Mouse (Mus musculus) heart, embryonic 10.5 days (tissue): ENCODE measurements around the gene Prop1. TPM values are rescaled to one million over a fixed set of nuclear protein-coding genes. Genes with fewer than 3 reads are reported as not detected.

Experiments used
- DNase-seq: peaks from one replicate; pipeline ENCODE4 v3.0.0-alpha.2; 2017; ENCODE audit warnings: low spot score
- H3K27ac ChIP-seq: fragments of 300-500 bp; sonication (generic); 2 replicates; pipeline ENCODE4 v1.5.1; 2016; ENCODE audit warnings: mild to moderate bottlenecking
- H3K27me3 ChIP-seq: fragments of 300-500 bp; sonication (generic); 2 replicates; pipeline ENCODE4 v1.6.1; 2016; ENCODE audit warnings: mild to moderate bottlenecking; ENCODE audit not compliant: poor library complexity, insufficient read depth, severe bottlenecking
- H3K36me3 ChIP-seq: fragments of 300-500 bp; sonication (generic); 2 replicates; pipeline ENCODE4 v1.6.1; 2016; ENCODE audit warnings: mild to moderate bottlenecking, moderate library complexity
- H3K4me1 ChIP-seq: fragments of 300-500 bp; sonication (generic); 2 replicates; pipeline ENCODE4 v1.6.1; 2016; ENCODE audit warnings: mild to moderate bottlenecking
- H3K4me3 ChIP-seq: fragments of 300-500 bp; sonication (generic); 2 replicates; pipeline ENCODE4 v1.5.1; 2016; ENCODE audit warnings: mild to moderate bottlenecking, moderate library complexity
- H3K9me3 ChIP-seq: fragments of 300-500 bp; sonication (generic); 2 replicates; pipeline ENCODE4 v1.6.1; 2016; ENCODE audit warnings: mild to moderate bottlenecking, moderate library complexity
- WGBS: fragments of 180-500 bp; shearing (Covaris S2); methylation state at CpG from one replicate; pipeline ENCODE4 v1.1.7; 2016; 5-methylcytosine and 5-hydroxymethylcytosine counted together
- polyA plus RNA-seq: library from polyadenylated mRNA; unstranded; fragments of >200 nt; fragmentation: Nextera tagmentation; extraction: Ambion mirVana; gene quantifications from 2 replicates; pipeline ENCODE4 v1.2.1, GENCODE M21; 2016

Prop1 gene
- not detected in 2 replicates for polyA plus RNA-seq

DNA sequence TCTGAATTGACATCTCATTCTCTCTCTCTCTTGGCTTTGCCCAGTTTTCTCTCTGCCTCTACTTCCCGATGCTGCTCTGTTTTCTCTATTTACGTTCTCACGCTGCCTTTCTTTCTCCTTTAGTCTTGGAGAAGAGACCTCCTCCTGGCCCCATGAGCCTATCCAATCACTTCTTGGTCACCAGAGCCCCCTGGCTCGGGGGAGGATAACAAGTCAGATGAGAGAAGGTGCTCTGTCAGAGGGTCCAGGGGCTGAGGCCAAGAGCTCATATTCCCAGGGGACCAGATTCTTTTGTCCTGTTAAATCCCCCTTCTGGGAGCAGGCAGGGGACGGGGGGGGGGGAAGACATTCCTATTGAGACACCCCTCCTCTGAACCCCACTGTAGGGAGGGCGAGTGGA lies at the start of gene Prop1:
Gene Prop1 (minus strand): TSS at position 101 of the 400 bp plus-strand sequence.
- H3K36me3 ChIP-seq, result no peaks in the 10 kb centered on the region
- no peak within 1 kb of the TSS for H3K4me3 ChIP-seq
- peaks cover 38% of the 10 kb centered on the region for H3K27me3 ChIP-seq
- DNase-seq, result no peak
- WGBS, result 55% methylated on average over 6 of the region's 6 CpGs
- peaks cover 11% of the 10 kb centered on the region; the same call in 1 of the 2 replicates for H3K4me1 ChIP-seq
- H3K27ac ChIP-seq, result no peak within 1 kb of the TSS
- H3K9me3 ChIP-seq, result no peaks in the 10 kb centered on the region

- H3K27ac ChIP-seq, result no peak within 1 kb of the TSS
- no peak within 1 kb of the TSS for H3K4me3 ChIP-seq
- H3K36me3 ChIP-seq, result no peaks in the 10 kb centered on the region
- 63% methylated on average over 5 of the region's 5 CpGs for WGBS
- H3K4me1 ChIP-seq, result no peaks in the 10 kb centered on the region
- no peak for DNase-seq
- no peaks in the 10 kb centered on the region for H3K27me3 ChIP-seq
- H3K9me3 ChIP-seq, result no peaks in the 10 kb centered on the region
These were observed 49.7 kb upstream of the Prop1 start, which contains the start of gene Olfr51 for GRCm38 (mm10) chr11:51003296-51003695. Olfr51 (plus strand) TSS chr11:51003596.

GRCm38 (mm10) chr11:50981667-50982066 lies 28.1 kb upstream of the Prop1 start, which contains the start of gene Olfr1377:
Olfr1377 (plus strand) TSS chr11:50981967.
- H3K4me3 ChIP-seq, result no peak within 1 kb of the TSS
- DNase-seq, result no peak
- WGBS, result 73% methylated on average over 5 of the region's 5 CpGs
- H3K9me3 ChIP-seq, result no peaks in the 10 kb centered on the region
- H3K27ac ChIP-seq, result no peak within 1 kb of the TSS
- no peaks in the 10 kb centered on the region for H3K36me3 ChIP-seq
- H3K27me3 ChIP-seq, result peaks cover 18% of the 10 kb centered on the region; the same call in 1 of the 2 replicates
- 0 out of 2 replicates have a peak, but pooled peaks cover 6% of the 10 kb centered on the region for H3K4me1 ChIP-seq

DNA sequence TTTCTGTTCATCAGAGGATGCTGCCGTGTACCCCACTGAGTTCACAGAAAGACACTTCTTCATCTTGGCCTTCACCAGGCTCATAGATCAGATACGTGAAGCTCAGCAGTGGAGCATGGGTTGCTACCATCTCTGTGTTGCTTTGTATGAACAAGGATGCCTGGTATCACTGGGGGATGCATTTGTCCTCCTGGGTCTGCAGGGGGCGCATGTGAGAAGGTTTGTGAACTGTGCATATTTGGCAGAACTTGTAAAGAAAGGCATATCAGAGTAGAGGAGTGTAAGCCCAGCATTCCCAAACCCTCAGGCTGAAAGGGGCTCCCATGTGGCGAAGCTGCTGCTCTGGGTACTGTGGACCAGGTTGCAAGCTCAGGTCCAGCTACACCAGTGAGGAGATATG lies 23.7 kb upstream of the Prop1 start:
- H3K9me3 ChIP-seq, result no peaks in the 10 kb centered on the region
- DNase-seq, result no peak
- H3K4me1 ChIP-seq, result no peaks in the 10 kb centered on the region
- 64% methylated on average over 4 of the region's 4 CpGs for WGBS
- H3K27ac ChIP-seq, result no peak overlapping the region
- H3K4me3 ChIP-seq, result no peak overlapping the region
- H3K36me3 ChIP-seq, result no peaks in the 10 kb centered on the region
- peaks cover 10% of the 10 kb centered on the region; the same call in 1 of the 2 replicates for H3K27me3 ChIP-seq

DNA sequence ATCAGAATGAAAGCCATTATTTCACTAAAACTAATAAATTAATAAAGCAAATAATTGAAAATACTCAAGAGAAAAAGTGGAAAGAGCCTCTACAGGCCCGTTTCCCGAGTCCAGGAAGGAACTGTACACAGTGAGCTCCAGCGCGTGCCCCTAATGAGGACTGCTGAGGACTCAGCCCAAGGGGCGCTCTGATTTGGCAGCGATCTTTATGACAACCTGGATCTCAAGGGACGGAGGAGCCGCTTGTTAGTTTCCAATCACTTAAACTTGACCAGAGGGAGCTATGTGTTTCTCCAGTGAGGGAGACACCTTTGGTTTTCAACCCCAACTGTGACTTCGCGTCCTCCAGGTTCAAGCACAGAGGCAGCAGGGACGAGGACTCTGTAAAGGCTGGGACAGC lies 12.7 kb upstream of the Prop1 start, which contains the start of gene Olfr1378:
Gene Olfr1378 (plus strand): TSS at position 301 of the 400 bp plus-strand sequence.
- WGBS, result 81% methylated on average over 11 of the region's 11 CpGs
- Histone ChIP-seq H3K9me3 (no peaks in the 10 kb centered on the region), H3K4me3 (no peak within 1 kb of the TSS), H3K27me3 (no peaks in the 10 kb centered on the region), H3K36me3 (no peaks in the 10 kb centered on the region), H3K27ac (no peak within 1 kb of the TSS), H3K4me1 (no peaks in the 10 kb centered on the region)
- no peak for DNase-seq

DNA sequence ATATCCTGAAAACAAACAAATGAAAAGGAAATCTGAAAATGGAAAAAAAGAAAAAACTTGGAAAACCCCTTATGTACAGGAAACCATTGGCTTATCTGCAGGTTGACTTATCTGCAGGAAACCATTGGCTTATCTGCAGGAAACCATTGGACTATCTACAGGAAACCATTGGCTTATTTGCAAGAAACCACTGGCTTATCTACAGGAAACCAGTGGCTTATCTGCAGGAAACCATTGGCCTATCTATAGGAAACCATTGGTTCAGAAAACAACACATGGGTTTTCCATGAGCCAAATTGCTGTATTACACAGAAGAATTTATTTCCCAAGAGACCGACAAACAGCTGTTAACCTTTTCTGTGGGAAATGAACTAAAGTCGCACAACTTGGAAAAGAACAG lies 11.3 kb upstream of the Prop1 start:
- no peak for DNase-seq
- WGBS, result 64% methylated on average over 2 of the region's 2 CpGs

DNA sequence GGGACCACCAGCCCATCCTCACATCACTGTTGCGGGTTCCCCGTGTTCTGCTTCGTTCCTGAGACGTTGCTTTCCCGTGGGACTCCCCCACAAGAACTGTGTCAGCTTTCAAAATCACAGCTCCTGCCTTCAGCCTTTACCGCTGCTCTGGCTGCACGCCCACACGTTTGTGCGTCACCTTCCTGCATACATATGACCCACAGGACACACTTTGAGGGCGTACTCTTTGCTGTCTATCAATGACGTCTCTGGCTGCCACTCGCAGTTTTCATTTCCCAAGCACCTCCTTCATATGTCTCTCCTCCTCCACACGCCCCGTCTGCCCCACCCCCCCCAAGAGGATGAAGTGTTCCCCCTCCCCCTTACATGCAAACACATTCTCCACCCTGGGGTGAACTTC lies 1.3 kb downstream of the Prop1 start:
- H3K4me1 ChIP-seq, result peaks cover 11% of the 10 kb centered on the region; the same call in 1 of the 2 replicates
- H3K27ac ChIP-seq, result no peak overlapping the region
- H3K9me3 ChIP-seq, result no peaks in the 10 kb centered on the region
- H3K4me3 ChIP-seq, result no peak overlapping the region
- peaks cover 38% of the 10 kb centered on the region for H3K27me3 ChIP-seq
- WGBS, result 66% methylated on average over 14 of the region's 14 CpGs
- no peaks in the 10 kb centered on the region for H3K36me3 ChIP-seq
- DNase-seq, result no peak

More for the DNA sequence above, 11.3 kb upstream of the Prop1 start:
- Histone ChIP-seq H3K27me3 (no peaks in the 10 kb centered on the region), H3K36me3 (no peaks in the 10 kb centered on the region), H3K4me1 (no peaks in the 10 kb centered on the region), H3K27ac (no peak overlapping the region), H3K4me3 (no peak overlapping the region), H3K9me3 (no peaks in the 10 kb centered on the region)

- 74% methylated on average over 14 of the region's 14 CpGs for WGBS
- Histone ChIP-seq H3K4me1 (no peaks in the 10 kb centered on the region), H3K4me3 (no peak within 1 kb of the TSS), H3K9me3 (no peaks in the 10 kb centered on the region), H3K27me3 (peaks cover 24% of the 10 kb centered on the region; the same call in 1 of the 2 replicates), H3K36me3 (no peaks in the 10 kb centered on the region), H3K27ac (no peak within 1 kb of the TSS)
- DNase-seq, result no peak
These were observed 10.1 kb downstream of the Prop1 start, which contains the start of gene 4933414I15Rik for GRCm38 (mm10) chr11:50943506-50943905. 4933414I15Rik (minus strand) TSS chr11:50943765.

GRCm38 (mm10) chr11:50942386-50942785 lies 11.2 kb downstream of the Prop1 start:
- Histone ChIP-seq H3K27me3 (peaks cover 24% of the 10 kb centered on the region; the same call in 1 of the 2 replicates), H3K36me3 (no peaks in the 10 kb centered on the region), H3K9me3 (no peaks in the 10 kb centered on the region), H3K4me3 (no peak overlapping the region), H3K27ac (no peak overlapping the region), H3K4me1 (no peaks in the 10 kb centered on the region)
- WGBS, result 62% methylated on average over 12 of the region's 12 CpGs
- DNase-seq, result no peak

GRCm38 (mm10) chr11:50939621-50940366 lies 13.8 kb downstream of the Prop1 start:
- no peak overlapping the region for H3K4me3 ChIP-seq
- no peak overlapping the region for H3K27ac ChIP-seq
- WGBS, result 32% methylated on average over 14 of the region's 14 CpGs
- no peaks in the 10 kb centered on the region for H3K36me3 ChIP-seq
- H3K27me3 ChIP-seq, result peaks cover 28% of the 10 kb centered on the region; the same call in 1 of the 2 replicates
- no peak for DNase-seq
- H3K4me1 ChIP-seq, result no peaks in the 10 kb centered on the region
- H3K9me3 ChIP-seq, result no peaks in the 10 kb centered on the region

- Histone ChIP-seq H3K27ac (no peak overlapping the region), H3K4me3 (no peak overlapping the region), H3K9me3 (no peaks in the 10 kb centered on the region), H3K36me3 (no peaks in the 10 kb centered on the region), H3K27me3 (peaks cover 23% of the 10 kb centered on the region; the same call in 1 of the 2 replicates), H3K4me1 (no peaks in the 10 kb centered on the region)
- DNase-seq, result no peak
- WGBS, result 73% methylated on average over 8 of the region's 8 CpGs
These were observed 15.1 kb downstream of the Prop1 start for GRCm38 (mm10) chr11:50938435-50938834.

- DNase-seq, result no peak
- Histone ChIP-seq H3K4me1 (peaks cover 3% of the 10 kb centered on the region; the same call in 1 of the 2 replicates), H3K27ac (no peak overlapping the region), H3K9me3 (no peaks in the 10 kb centered on the region), H3K36me3 (no peaks in the 10 kb centered on the region), H3K4me3 (no peak overlapping the region; the same call in 1 of the 2 replicates), H3K27me3 (peaks cover 14% of the 10 kb centered on the region; the same call in 1 of the 2 replicates)
- 83% methylated on average over 1 of the region's 1 CpGs for WGBS
These were observed 21.5 kb downstream of the Prop1 start for GRCm38 (mm10) chr11:50932040-50932439.

- WGBS, result 0% methylated on average over 18 of the region's 18 CpGs
- peak within 1 kb of the TSS; percentile 80 for H3K27ac ChIP-seq
- peak; percentile 95 for DNase-seq
- H3K4me3 ChIP-seq, result peak within 1 kb of the TSS; percentile 74
- H3K27me3 ChIP-seq, result peaks cover 14% of the 10 kb centered on the region; the same call in 1 of the 2 replicates
- H3K36me3 ChIP-seq, result no peaks in the 10 kb centered on the region
- no peaks in the 10 kb centered on the region for H3K9me3 ChIP-seq
- H3K4me1 ChIP-seq, result peaks cover 3% of the 10 kb centered on the region; the same call in 1 of the 2 replicates
These were observed 22.1 kb downstream of the Prop1 start, which contains the start of gene Zfp354b for GRCm38 (mm10) chr11:50931451-50931866. Zfp354b (minus strand) TSS chr11:50931633.
